Mouse (Mus musculus): ENCODE data around the gene Thtpa. TPM values are rescaled to one million over a fixed set of nuclear protein-coding genes. Genes with fewer than 3 reads are reported as not detected.
A peak's percentile ranks its signal among the peaks of the same experiment; 100 is the strongest.

Thtpa gene
- polyA plus RNA-seq, 2 experiments: 2.6 to 4.3 TPM

DNA sequence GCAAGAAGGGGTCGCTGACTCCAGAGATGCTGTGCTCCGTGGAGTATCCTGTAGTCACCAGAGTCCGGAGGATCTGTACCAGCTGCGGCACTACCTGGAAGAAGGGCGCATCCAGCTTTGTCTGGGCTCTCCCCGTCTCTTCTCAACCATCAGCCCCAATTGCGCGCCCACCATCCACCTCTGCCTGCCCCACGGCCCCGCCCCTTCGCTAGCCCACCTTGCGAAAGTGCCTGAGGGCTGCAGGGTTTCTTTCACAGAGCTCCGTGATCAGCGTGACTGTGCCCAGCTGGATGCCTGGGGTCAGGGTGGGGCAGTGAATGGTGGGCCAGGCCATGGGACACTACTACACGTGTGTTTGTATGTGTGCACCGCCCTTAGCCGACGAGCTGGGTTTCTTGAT lies 9.8 kb downstream of the Thtpa start:
- WGBS (ENCODE audit: insufficient replicate concordance): 82% methylated on average over 18 of the region's 18 CpGs
- DNase-seq (ENCODE audit: low read depth in 3 of 3, low spot score in 3 of 3) (no peak), ATAC-seq (ENCODE audit: insufficient read depth) (no peak)
- H3K4me1 ChIP-seq (replicated peaks; ENCODE audit: control insufficient read depth in 2 of 2, insufficient read depth in 2 of 2, low read length in 1 of 2): peaks cover 6 to 7% of the 10 kb centered on the region in 2 experiments; a peak in 3 of 4 replicates
- TF ChIP-seq CTCF (IDR thresholded peaks at IDR 0.05; ENCODE audit: low read depth): no peak
- no peak for TF ChIP-seq EP300 (IDR thresholded peaks at IDR 0.05; ENCODE audit: low read depth)
- no peaks in the 10 kb centered on the region for H3K9me3 ChIP-seq (ENCODE audit: control insufficient read depth, low read length)
- H3K27ac ChIP-seq: no peak overlapping the region
- no peak overlapping the region for H3K9ac ChIP-seq (replicated peaks)
- peaks cover 4% of the 10 kb centered on the region; the same call in 1 of the 2 replicates for H3K27me3 ChIP-seq (ENCODE audit: control insufficient read depth, insufficient read depth, low read length)
- H3K4me2 ChIP-seq (ENCODE audit: low read depth): no peak overlapping the region
- H3K4me3 ChIP-seq (ENCODE audit: insufficient read depth in 1 of 2, low read depth in 2 of 2, low read length in 2 of 2): no peak overlapping the region
- H3K36me3 ChIP-seq (replicated peaks; ENCODE audit: control insufficient read depth, insufficient read depth, low read depth): no peaks in the 10 kb centered on the region; the same call in 1 of the 2 replicates

DNA sequence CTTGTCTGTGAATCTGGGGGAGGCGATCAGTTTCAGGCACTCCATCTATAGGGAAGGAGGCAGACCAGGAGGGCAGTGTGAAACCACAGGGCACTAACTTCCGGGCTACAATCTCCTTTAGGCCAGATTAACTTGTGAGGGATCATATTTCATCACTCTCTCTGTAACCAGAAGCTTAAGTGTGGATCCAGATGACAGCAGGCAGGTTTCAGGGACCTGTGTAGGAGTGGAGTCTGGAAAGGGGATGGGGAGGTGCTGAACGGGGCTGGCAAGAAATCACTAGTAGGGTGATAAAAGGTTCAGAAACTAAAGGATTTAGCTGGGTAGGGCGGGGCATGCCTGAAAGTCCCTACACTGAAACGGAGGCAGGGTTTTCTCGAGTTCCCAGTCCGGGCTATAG lies 10.8 kb downstream of the Thtpa start:
- Histone ChIP-seq H3K4me3 (ENCODE audit: insufficient read depth in 1 of 2, low read depth in 2 of 2, low read length in 2 of 2) (peak overlapping the region in 1 of 2 experiments; percentile 61; a peak in 2 of 4 replicates), H3K27ac (no peak overlapping the region), H3K27me3 (ENCODE audit: control insufficient read depth, insufficient read depth, low read length) (peaks cover 11% of the 10 kb centered on the region), H3K36me3 (replicated peaks; ENCODE audit: control insufficient read depth, insufficient read depth, low read depth) (no peaks in the 10 kb centered on the region; the same call in 1 of the 2 replicates), H3K9ac (replicated peaks) (peak overlapping the region; percentile 64), H3K4me1 (replicated peaks; ENCODE audit: control insufficient read depth in 2 of 2, insufficient read depth in 2 of 2, low read length in 1 of 2) (peaks cover 6 to 7% of the 10 kb centered on the region in 2 experiments; a peak in 3 of 4 replicates), H3K4me2 (ENCODE audit: low read depth) (peak overlapping the region; percentile 91), H3K9me3 (ENCODE audit: control insufficient read depth, low read length) (no peaks in the 10 kb centered on the region)
- ATAC-seq (ENCODE audit: insufficient read depth): no peak
- no peak for DNase-seq (ENCODE audit: low read depth in 3 of 3, low spot score in 3 of 3)
- TF ChIP-seq CTCF (IDR thresholded peaks at IDR 0.05; ENCODE audit: low read depth) (no peak), EP300 (IDR thresholded peaks at IDR 0.05; ENCODE audit: low read depth) (no peak)
- WGBS (ENCODE audit: insufficient replicate concordance): 12% methylated on average over 7 of the region's 7 CpGs

DNA sequence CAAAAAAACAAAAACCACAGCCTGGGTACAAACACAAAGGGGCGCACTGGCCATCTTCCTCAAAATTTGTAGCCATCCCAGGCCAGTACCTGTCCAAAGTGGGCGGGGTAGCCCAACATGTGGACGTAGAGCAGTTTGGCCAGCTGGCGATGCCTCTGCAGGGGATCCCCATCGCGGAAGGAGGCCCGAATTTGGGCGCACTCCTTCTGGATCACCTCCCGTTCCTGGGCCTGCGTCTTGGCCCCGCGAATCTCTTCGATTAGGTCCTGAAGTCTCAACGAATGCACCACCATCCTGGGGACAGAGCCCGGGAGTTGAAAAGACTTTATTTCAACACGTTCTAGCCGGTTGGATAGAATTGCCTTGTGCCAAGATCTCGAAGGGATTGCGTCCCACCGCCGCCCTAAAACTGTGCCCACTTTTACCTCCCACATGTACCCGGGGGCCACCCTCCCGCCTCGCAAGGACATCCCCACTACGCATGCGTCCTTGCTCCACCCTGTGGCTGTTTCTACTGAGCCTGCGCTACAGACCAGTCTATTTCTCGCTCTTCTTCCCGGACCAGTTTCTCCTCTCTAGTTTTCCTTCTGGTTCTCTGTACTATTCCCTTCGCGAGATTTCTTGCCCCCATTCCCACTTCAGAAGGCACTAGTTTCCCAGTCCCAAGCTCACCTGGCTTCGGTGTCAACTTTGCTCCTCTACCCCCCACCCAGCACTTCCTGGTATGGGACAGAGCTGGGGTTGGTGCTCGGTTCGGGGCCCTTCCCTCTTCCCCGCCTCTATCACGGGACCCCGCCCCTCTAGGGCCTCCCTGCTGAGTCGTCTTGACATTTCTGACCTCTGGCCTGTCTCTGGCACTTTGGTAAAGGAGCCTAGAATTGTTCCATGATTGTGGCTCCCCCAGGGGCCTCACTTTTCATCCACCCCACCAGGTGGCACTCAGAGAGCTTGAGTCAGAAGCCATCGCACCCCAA lies 11.5 kb downstream of the Thtpa start, which contains the start of gene Ap1g2:
TSS of gene Ap1g2 (minus strand) at position 758 of the 974 bp plus-strand sequence.
- peak; percentile 95 for ATAC-seq (ENCODE audit: insufficient read depth)
- H3K27me3 ChIP-seq (ENCODE audit: control insufficient read depth, insufficient read depth, low read length): peaks cover 14% of the 10 kb centered on the region
- no peaks in the 10 kb centered on the region for H3K9me3 ChIP-seq (ENCODE audit: control insufficient read depth, low read length)
- peak within 1 kb of the TSS; percentile 64 for H3K9ac ChIP-seq (replicated peaks)
- peak within 1 kb of the TSS; percentile 61 to 96 for H3K4me3 ChIP-seq (ENCODE audit: insufficient read depth in 1 of 2, low read depth in 2 of 2, low read length in 2 of 2)
- peak; percentile 70 to 74 (median 73) for DNase-seq (ENCODE audit: low read depth in 3 of 3, low spot score in 3 of 3)
- H3K36me3 ChIP-seq (replicated peaks; ENCODE audit: control insufficient read depth, insufficient read depth, low read depth): no peaks in the 10 kb centered on the region; the same call in 1 of the 2 replicates
- peak within 1 kb of the TSS; percentile 91 for H3K4me2 ChIP-seq (ENCODE audit: low read depth)
- H3K4me1 ChIP-seq (replicated peaks; ENCODE audit: control insufficient read depth in 2 of 2, insufficient read depth in 2 of 2, low read length in 1 of 2): peaks cover 6 to 7% of the 10 kb centered on the region in 2 experiments; a peak in 3 of 4 replicates
- no peak for TF ChIP-seq EP300 (IDR thresholded peaks at IDR 0.05; ENCODE audit: low read depth)
- TF ChIP-seq CTCF (IDR thresholded peaks at IDR 0.05; ENCODE audit: low read depth): peak; percentile 48
- peak within 1 kb of the TSS; percentile 15 for H3K27ac ChIP-seq
- 1% methylated on average over 39 of the region's 39 CpGs for WGBS (ENCODE audit: insufficient replicate concordance)

DNA sequence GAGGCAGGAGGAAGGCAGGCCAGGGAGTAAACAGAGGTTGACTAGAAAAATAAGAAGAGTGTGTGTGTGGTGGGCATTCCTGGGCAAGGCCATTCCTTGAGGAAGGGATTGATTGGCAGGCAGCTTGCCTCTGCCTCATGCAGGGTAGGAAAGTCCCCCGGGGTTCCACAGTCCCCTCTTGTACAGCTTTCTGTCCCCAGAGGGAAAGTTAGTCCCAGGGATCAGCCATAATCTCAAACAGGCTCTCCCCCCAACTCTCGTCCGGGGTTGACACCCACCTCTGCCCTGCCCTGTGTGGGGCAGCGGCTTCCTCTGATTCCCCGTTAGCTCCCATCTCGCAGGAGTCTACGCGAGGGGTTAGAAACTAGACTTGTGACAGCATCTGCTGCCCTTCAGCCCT lies 12.4 kb downstream of the Thtpa start:
- Histone ChIP-seq H3K9ac (replicated peaks) (peak overlapping the region; percentile 64; the same call in 1 of the 2 replicates), H3K4me3 (ENCODE audit: insufficient read depth in 1 of 2, low read depth in 2 of 2, low read length in 2 of 2) (no peak overlapping the region; a peak in 1 of 4 replicates), H3K36me3 (replicated peaks; ENCODE audit: control insufficient read depth, insufficient read depth, low read depth) (no peaks in the 10 kb centered on the region), H3K4me2 (ENCODE audit: low read depth) (peak overlapping the region; percentile 91), H3K4me1 (replicated peaks; ENCODE audit: control insufficient read depth in 2 of 2, insufficient read depth in 2 of 2, low read length in 1 of 2) (peaks cover 6 to 7% of the 10 kb centered on the region in 2 experiments; a peak in 3 of 4 replicates), H3K27me3 (ENCODE audit: control insufficient read depth, insufficient read depth, low read length) (peaks cover 14% of the 10 kb centered on the region), H3K9me3 (ENCODE audit: control insufficient read depth, low read length) (no peaks in the 10 kb centered on the region), H3K27ac (no peak overlapping the region)
- no peak for ATAC-seq (ENCODE audit: insufficient read depth)
- WGBS (ENCODE audit: insufficient replicate concordance): 76% methylated on average over 8 of the region's 8 CpGs
- DNase-seq (ENCODE audit: low read depth in 3 of 3, low spot score in 3 of 3): no peak
- TF ChIP-seq CTCF (IDR thresholded peaks at IDR 0.05; ENCODE audit: low read depth): no peak

Measured in liver, embryonic 14.5 days (tissue).